In genomic region chr16:31948345-31948774, GRCm38 (mm10) we compare ENCODE assay signal across 8 mouse cellular contexts. TPM values are rescaled to one million over a fixed set of nuclear protein-coding genes. Genes with fewer than 3 reads are reported as not detected.
DNase-seq lines count a peak whose midpoint lies in the region; ATAC-seq and TF ChIP-seq lines count a peak whose summit lies in the region.

TSS of gene 0610012G03Rik (minus strand) at chr16:31948494.
TSS of gene Ncbp2 (plus strand) at chr16:31948513.

- H3K9me3 ChIP-seq in ES-E14 (ENCODE audit: control insufficient read depth, insufficient read depth, low read depth, low read length), result no peaks in the 10 kb centered on the region
- H3K9me3 ChIP-seq in forebrain, embryonic 16.5 days (ENCODE audit: control insufficient read depth, low read length), result no peaks in the 10 kb centered on the region
- no peaks in the 10 kb centered on the region for H3K9me3 ChIP-seq in lung, embryonic 14.5 days (ENCODE audit: low read depth, low read length)

- peak within 1 kb of the TSS; percentile 90 to 99 for H3K4me3 ChIP-seq in ES-E14 (ENCODE audit: insufficient read depth in 1 of 2, low read depth in 1 of 2, low read length in 2 of 2, poor library complexity in 1 of 2, severe bottlenecking in 1 of 2)
- peak within 1 kb of the TSS; percentile 63 for H3K4me3 ChIP-seq in forebrain, embryonic 16.5 days (replicated peaks; ENCODE audit: low read length)
- H3K4me3 ChIP-seq in layer of hippocampus, adult 2 months, result peak within 1 kb of the TSS; percentile 95
- H3K4me3 ChIP-seq in lung, embryonic 14.5 days (ENCODE audit: low read depth, low read length), result peak within 1 kb of the TSS; percentile 90
- peak within 1 kb of the TSS; percentile 60 for H3K4me3 ChIP-seq in olfactory bulb, adult 2 months (ENCODE audit: insufficient read depth, low read depth, low read length)
- peak within 1 kb of the TSS; percentile 84 for H3K4me3 ChIP-seq in thymus, adult 2 months (ENCODE audit: control insufficient read depth, insufficient read depth, low read length)

- H3K27me3 ChIP-seq in forebrain, embryonic 16.5 days (replicated peaks; ENCODE audit: control insufficient read depth, insufficient read depth, low read length), result no peaks in the 10 kb centered on the region
- no peaks in the 10 kb centered on the region for H3K27me3 ChIP-seq in lung, embryonic 14.5 days (ENCODE audit: insufficient read depth, low read length)
- no peaks in the 10 kb centered on the region for H3K27me3 ChIP-seq in thymus, adult 2 months (ENCODE audit: control insufficient read depth, insufficient read depth, low read length)

- under 1% methylated on average over 55 of the region's 55 CpGs for WGBS in forebrain, embryonic 16.5 days
- 0% methylated on average over 51 of the region's 55 CpGs for WGBS in lung, embryonic 14.5 days
- WGBS in olfactory bulb, adult 2 months, result under 1% methylated on average over 55 of the region's 55 CpGs
- WGBS in thymus, adult 2 months, result 1% methylated on average over 55 of the region's 55 CpGs

- in situ Hi-C loops in ES-E14 (cut with MboI; ENCODE audit: low sequenced_read_pairs in 2 of 2, unreplicated experiment in 2 of 2), result no loop called here

- peaks cover 2 to 8% of the 10 kb centered on the region in 2 experiments; a peak in 1 of 4 replicates for H3K4me1 ChIP-seq in ES-E14 (ENCODE audit: control insufficient read depth in 2 of 2, insufficient read depth in 2 of 2, low read length in 2 of 2, poor library complexity in 1 of 2)
- H3K4me1 ChIP-seq in forebrain, embryonic 16.5 days (replicated peaks; ENCODE audit: control insufficient read depth, insufficient read depth, low read length), result peaks cover 37% of the 10 kb centered on the region
- no peaks in the 10 kb centered on the region for H3K4me1 ChIP-seq in lung, embryonic 14.5 days (ENCODE audit: insufficient read depth)
- peaks cover 24% of the 10 kb centered on the region for H3K4me1 ChIP-seq in olfactory bulb, adult 2 months (ENCODE audit: control insufficient read depth, insufficient read depth, low read length)
- peaks cover 15% of the 10 kb centered on the region for H3K4me1 ChIP-seq in thymus, adult 2 months (replicated peaks; ENCODE audit: control insufficient read depth, insufficient read depth, low read length)

- peaks cover 2% of the 10 kb centered on the region; the same call in 1 of the 2 replicates for H3K36me3 ChIP-seq in ES-E14 (ENCODE audit: control insufficient read depth, insufficient read depth, low read length, poor library complexity, severe bottlenecking)
- H3K36me3 ChIP-seq in forebrain, embryonic 16.5 days (ENCODE audit: control insufficient read depth, insufficient read depth), result no peaks in the 10 kb centered on the region
- H3K36me3 ChIP-seq in lung, embryonic 14.5 days (ENCODE audit: insufficient read depth), result peaks cover 15% of the 10 kb centered on the region
- no peaks in the 10 kb centered on the region for H3K36me3 ChIP-seq in thymus, adult 2 months (ENCODE audit: control insufficient read depth, insufficient read depth, low read length)

- intact Hi-C loops in heart, postnatal 36 days (cut with DNase I), result loop anchor here (5.0 to 10.0 kb wide), 2 partner anchors 129 to 296 kb away; partner anchors contain the start of genes Fbxo45, Pak2 and Wdr53

- peak within 1 kb of the TSS; percentile 92 for H3K9ac ChIP-seq in ES-E14 (ENCODE audit: insufficient read depth, low read depth, low read length, poor library complexity, severe bottlenecking)
- H3K9ac ChIP-seq in forebrain, embryonic 16.5 days (replicated peaks; ENCODE audit: low read depth, low read length), result peak within 1 kb of the TSS; percentile 76
- H3K9ac ChIP-seq in lung, embryonic 14.5 days, result peak within 1 kb of the TSS; percentile 91

- DNase-seq in ES-E14 (ENCODE audit: low read depth, low spot score), result peak; percentile 89
- peak; percentile 92 for DNase-seq in cerebellum, adult 11-12 months
- DNase-seq in heart, postnatal 36 days, result peak; percentile 97 to 98
- DNase-seq in layer of hippocampus, adult 2 months (ENCODE audit: low spot score in 2 of 2), result peak; percentile 96 to 99
- peak; percentile 99 for DNase-seq in lung, embryonic 14.5 days
- DNase-seq in thymus, adult 2 months, result peak; percentile 95

- peak within 1 kb of the TSS; percentile 38 for H3K27ac ChIP-seq in ES-E14 (ENCODE audit: insufficient read depth, low read depth, low read length, poor library complexity, severe bottlenecking)
- H3K27ac ChIP-seq in forebrain, embryonic 16.5 days (ENCODE audit: low read length), result peak within 1 kb of the TSS; percentile 80
- peak within 1 kb of the TSS; percentile 95 for H3K27ac ChIP-seq in layer of hippocampus, adult 2 months
- peak within 1 kb of the TSS; percentile 89 for H3K27ac ChIP-seq in lung, embryonic 14.5 days (ENCODE audit: low read depth)
- H3K27ac ChIP-seq in olfactory bulb, adult 2 months (ENCODE audit: insufficient read depth, low read depth, low read length), result peak within 1 kb of the TSS; percentile 62
- H3K27ac ChIP-seq in thymus, adult 2 months (ENCODE audit: control insufficient read depth, insufficient read depth, low read length), result no peak within 1 kb of the TSS

- peak; percentile 95 for ATAC-seq in forebrain, embryonic 16.5 days
- ATAC-seq in lung, embryonic 14.5 days (ENCODE audit: insufficient read depth), result peak; percentile 92

- peak; percentile 46 for TF ChIP-seq CTCF in layer of hippocampus, adult 2 months (conservative IDR thresholded peaks at IDR 0.05)
- TF ChIP-seq CTCF in lung, embryonic 14.5 days (IDR thresholded peaks at IDR 0.05; ENCODE audit: low read depth), result no peak
- no peak for TF ChIP-seq CTCF in olfactory bulb, adult 2 months (IDR thresholded peaks at IDR 0.05; ENCODE audit: insufficient read depth, low read depth, low read length)
- peak; percentile 27; the same call in 1 of the 2 replicates for TF ChIP-seq CTCF in thymus, adult 2 months (IDR thresholded peaks at IDR 0.05; ENCODE audit: borderline replicate concordance, control insufficient read depth, extremely low read depth, insufficient read depth, low read length, poor library complexity)

- H3K4me2 ChIP-seq in forebrain, embryonic 16.5 days (ENCODE audit: low read length), result peak within 1 kb of the TSS; percentile 95
- peak within 1 kb of the TSS; percentile 82 for H3K4me2 ChIP-seq in lung, embryonic 14.5 days

- TF ChIP-seq POLR2A in olfactory bulb, adult 2 months (IDR thresholded peaks at IDR 0.05; ENCODE audit: insufficient read depth, low read depth, low read length), result peak; percentile 56
- peak; percentile 43; the same call in 1 of the 2 replicates for TF ChIP-seq POLR2A in thymus, adult 2 months (IDR thresholded peaks at IDR 0.05; ENCODE audit: control insufficient read depth, extremely low read depth, insufficient read depth, low read length, poor library complexity)

TF ChIP-seq in ES-E14, 5 proteins besides CTCF, POLR2A, EP300 and RAD21:
- TF ChIP-seq ZNF384 (IDR thresholded peaks at IDR 0.05; ENCODE audit: low read depth, low read length) (no peak), HCFC1 (IDR thresholded peaks at IDR 0.05; ENCODE audit: borderline replicate concordance, insufficient read depth, low read length) (peak; percentile 94)

RNA-seq across cellular contexts. Expression of gene 0610012G03Rik, which starts in this region (rescaled TPM):
- 27.5 and 27.8 TPM in 2 replicates for total RNA-seq in ES-E14 (2012; rRNA removed)
- polyA plus RNA-seq in forebrain, embryonic 16.5 days (2015; fragmentation: Nextera tagmentation; extraction: Ambion mirVana), result 110 and 112 TPM in 2 replicates
- total RNA-seq in heart, postnatal 36 days (2021), result 10 to 100 TPM; 74.5 to 75.6 TPM
- total RNA-seq in layer of hippocampus, adult 2 months (2021), result 10 to 100 TPM; 37.6 to 42.1 TPM
- 80.1 and 80.5 TPM in 2 replicates for polyA plus RNA-seq in lung, embryonic 14.5 days (2014; fragmentation: Nextera tagmentation; extraction: Ambion mirVana)
- not detected in 2 replicates for polyA plus RNA-seq in olfactory bulb, adult 2 months (2012; ENCODE audit: insufficient read depth, insufficient read length, low replicate concordance, missing spikeins)
- polyA plus RNA-seq in thymus, adult 2 months (2012; rRNA removed), result 81.3 and 88.1 TPM in 2 replicates

RNA-seq across cellular contexts. Expression of gene Ncbp2, which starts in this region (rescaled TPM):
- 82.0 and 84.4 TPM in 2 replicates for total RNA-seq in ES-E14 (2012; rRNA removed)
- polyA plus RNA-seq in forebrain, embryonic 16.5 days (2015; fragmentation: Nextera tagmentation; extraction: Ambion mirVana), result 115 and 121 TPM in 2 replicates
- total RNA-seq in heart, postnatal 36 days (2021), result 10 to 100 TPM; 23.6 to 27.0 TPM
- 10 to 100 TPM; 49.5 to 52.3 TPM for total RNA-seq in layer of hippocampus, adult 2 months (2021)
- 115 and 117 TPM in 2 replicates for polyA plus RNA-seq in lung, embryonic 14.5 days (2014; fragmentation: Nextera tagmentation; extraction: Ambion mirVana)
- polyA plus RNA-seq in olfactory bulb, adult 2 months (2012; ENCODE audit: insufficient read depth, insufficient read length, low replicate concordance, missing spikeins), result not detected in 2 replicates
- 9.7 and 11.3 TPM in 2 replicates for polyA plus RNA-seq in thymus, adult 2 months (2012; rRNA removed)

Comparison
In these comparisons a context has a peak if more than half of its experiments do, and no peak if none do; other contexts are left out.
1. CTCF ChIP-seq: peak in layer of hippocampus, adult 2 months (single experiment) and thymus, adult 2 months (single experiment); none in lung, embryonic 14.5 days (single experiment) and olfactory bulb, adult 2 months (single experiment).
2. Peak in every context shown above with its lines, with median percentiles within 50 percentile points of each other: DNase-seq, H3K4me3 ChIP-seq and H3K9ac ChIP-seq.